Mouse (Mus musculus) MEL (cell line): ENCODE data around the gene Tex9.

Experiments
- CTCF ChIP-seq, 3 experiments: IDR thresholded peaks in 2 of 3; conservative IDR thresholded peaks in 1 of 3; 2 replicates each; pipeline ENCODE4 v1.5.1; 2011 to 2012; ENCODE audit warnings: low read length in 3 of 3, low read depth in 2 of 3, mild to moderate bottlenecking in 2 of 3, improper control_type of control experiment in 1 of 3, inconsistent platforms in 1 of 3, mixed read lengths in 1 of 3, moderate library complexity in 1 of 3; ENCODE audit not compliant: control insufficient read depth in 1 of 3, insufficient read depth in 1 of 3, poor library complexity in 1 of 3, severe bottlenecking in 1 of 3
- EP300 ChIP-seq, 2 experiments: IDR thresholded peaks; 2 replicates each; pipeline ENCODE4 v1.6.1; 2011; ENCODE audit warnings: improper control_type of control experiment in 2 of 2, low read length in 2 of 2, low read depth in 1 of 2, mild to moderate bottlenecking in 1 of 2

DNA sequence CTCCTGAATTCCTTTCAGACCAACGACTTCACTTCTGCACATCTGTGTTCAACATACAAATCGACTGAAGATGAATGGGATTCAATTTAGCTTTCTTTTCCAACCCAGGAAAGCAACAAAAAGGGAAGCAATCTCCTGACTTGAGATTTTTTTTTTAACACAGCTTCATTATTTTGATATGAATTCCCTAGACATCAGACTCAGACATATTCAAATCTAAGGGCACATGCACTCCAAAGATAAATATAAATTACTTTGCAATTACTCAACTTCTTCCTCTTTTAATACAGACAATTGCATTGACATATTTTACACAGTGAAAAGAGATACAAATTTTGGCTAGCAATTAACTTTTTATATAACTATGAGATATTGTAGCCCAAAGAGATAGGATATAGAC, 4.7 kb upstream of the Tex9 start:
- TF ChIP-seq EP300 (IDR thresholded peaks at IDR 0.05; ENCODE audit: low read depth in 1 of 2, low read length in 2 of 2) (peak; percentile 77 to 78), CTCF (IDR thresholded peaks at IDR 0.05 in 2 of 3, conservative IDR thresholded peaks at IDR 0.05 in 1 of 3; ENCODE audit: control insufficient read depth in 1 of 3, insufficient read depth in 1 of 3, low read depth in 2 of 3, low read length in 3 of 3, poor library complexity in 1 of 3, severe bottlenecking in 1 of 3) (no peak)
